Mouse (Mus musculus) small intestine, adult 2 months (tissue): ENCODE data around the gene Ano1.

Source experiments
- CTCF ChIP-seq: fragments of 200-500 bp; IDR thresholded peaks from 2 replicates; pipeline ENCODE4 v1.5.1; 2012; ENCODE audit warnings: low read depth, mild to moderate bottlenecking, control low read depth, inconsistent platforms, low read length, moderate library complexity, mixed read lengths; ENCODE audit not compliant: insufficient replicate concordance, insufficient read length; ENCODE audit errors: extremely low read depth
- POLR2A ChIP-seq: fragments of 200-500 bp; IDR thresholded peaks from 2 replicates; pipeline ENCODE4 v1.6.1; 2012; ENCODE audit warnings: low read depth, mild to moderate bottlenecking, control low read depth, inconsistent platforms, low read length, moderate library complexity

DNA sequence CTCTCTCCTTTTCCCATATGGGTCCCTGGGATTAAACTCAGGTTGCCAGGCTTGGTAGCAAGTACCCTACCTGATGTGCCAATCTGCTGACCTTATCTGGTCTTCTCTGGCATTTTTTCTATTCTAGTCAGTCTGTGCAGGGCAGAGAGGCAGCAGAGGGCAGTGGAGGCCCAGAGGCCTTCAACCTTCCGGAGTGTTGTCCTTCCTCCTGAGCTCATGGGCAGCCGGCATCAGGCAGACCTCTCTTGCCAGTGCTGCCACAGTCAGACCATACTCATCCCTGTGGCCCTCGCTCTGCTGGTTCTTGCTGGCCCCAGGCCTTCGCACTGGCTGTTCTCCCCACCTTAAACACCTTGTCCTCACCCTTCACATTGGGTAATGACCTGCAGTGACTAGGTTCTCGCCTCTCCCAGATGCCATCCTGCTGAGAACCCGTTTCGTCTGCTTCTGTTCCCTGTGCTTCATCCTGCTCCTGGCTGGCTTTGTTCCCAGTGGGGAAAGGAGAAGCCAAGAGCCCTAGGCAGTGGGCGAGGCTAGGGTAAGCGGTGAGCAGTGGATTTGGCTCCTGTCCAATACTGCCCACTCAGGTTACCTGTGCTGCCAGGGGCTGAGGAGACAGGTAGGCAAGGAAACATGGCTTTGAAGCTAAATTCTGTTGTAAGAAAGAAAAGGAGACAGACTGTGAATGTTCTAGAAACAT lies 188.2 kb downstream of the Ano1 start:
- TF ChIP-seq CTCF (no peak), POLR2A (no peak)
